Mouse (Mus musculus) ES-E14 (cell line): ENCODE measurements around the gene Stk40. TPM values are rescaled to one million over a fixed set of nuclear protein-coding genes. Genes with fewer than 3 reads are reported as not detected.

Experiments used
- DNase-seq: peaks from one replicate; pipeline ENCODE4 v3.0.0-alpha.2; 2013; ENCODE audit warnings: low read depth, low spot score
- H3K27ac ChIP-seq: 2 replicates; pipeline ENCODE4 v1.5.1; 2012; ENCODE audit warnings: low read depth, mild to moderate bottlenecking, low read length, moderate library complexity, mixed read lengths; ENCODE audit not compliant: poor library complexity, insufficient read depth, severe bottlenecking
- H3K36me3 ChIP-seq: 2 replicates; pipeline ENCODE4 v1.6.1; 2012; ENCODE audit warnings: mild to moderate bottlenecking, low read length, moderate library complexity, mixed read lengths; ENCODE audit not compliant: control insufficient read depth, poor library complexity, insufficient read depth, severe bottlenecking
- H3K4me1 ChIP-seq, 2 experiments: fragments of 150-350 bp in 1 of 2; sonication (generic) in 1 of 2; 2 replicates each; pipeline ENCODE4 v1.6.1; 2012; ENCODE audit warnings: low read length in 2 of 2, mild to moderate bottlenecking in 1 of 2, mixed read lengths in 1 of 2; ENCODE audit not compliant: control insufficient read depth in 2 of 2, insufficient read depth in 2 of 2, poor library complexity in 1 of 2
- H3K4me3 ChIP-seq, 2 experiments: fragments of 150-350 bp in 1 of 2; sonication (generic) in 1 of 2; 2 replicates each; pipeline ENCODE4 v1.5.1; 2012; ENCODE audit warnings: low read length in 2 of 2, low read depth in 1 of 2, mild to moderate bottlenecking in 1 of 2, mixed read lengths in 1 of 2; ENCODE audit not compliant: insufficient read depth in 1 of 2, poor library complexity in 1 of 2, severe bottlenecking in 1 of 2
- H3K9ac ChIP-seq: 2 replicates; pipeline ENCODE4 v1.6.1; 2012; ENCODE audit warnings: low read depth, mild to moderate bottlenecking, low read length, mixed read lengths; ENCODE audit not compliant: poor library complexity, insufficient read depth, severe bottlenecking
- H3K9me3 ChIP-seq: fragments of 150-350 bp; sonication (generic); 2 replicates; pipeline ENCODE4 v1.6.1; 2012; ENCODE audit warnings: low read depth, mild to moderate bottlenecking, low read length; ENCODE audit not compliant: control insufficient read depth, insufficient read depth
- CHD2 ChIP-seq: IDR thresholded peaks from 2 replicates; pipeline ENCODE4 v1.6.1; 2014; ENCODE audit warnings: mild to moderate bottlenecking, low read depth, low read length, inconsistent platforms
- HCFC1 ChIP-seq: IDR thresholded peaks from 2 replicates; pipeline ENCODE4 v1.6.1; 2012; ENCODE audit warnings: low read length, inconsistent platforms, borderline replicate concordance; ENCODE audit not compliant: insufficient read depth
- MAFK ChIP-seq: IDR thresholded peaks from 2 replicates; pipeline ENCODE4 v1.6.1; 2014; ENCODE audit warnings: mild to moderate bottlenecking, low read depth, low read length, inconsistent platforms; ENCODE audit not compliant: insufficient read depth
- ZC3H11A ChIP-seq: IDR thresholded peaks from 2 replicates; pipeline ENCODE4 v1.6.1; 2012; ENCODE audit warnings: low read depth, mild to moderate bottlenecking, inconsistent platforms, low read length, borderline replicate concordance
- ZNF384 ChIP-seq: IDR thresholded peaks from 2 replicates; pipeline ENCODE4 v1.6.1; 2012; ENCODE audit warnings: low read depth, low read length, inconsistent platforms
- in situ Hi-C, 2 experiments: fragments of 600-800 bp; cut with MboI; formaldehyde crosslinking; loops; one replicate each; pipeline ENCODE4 v1.15.1; 2025; ENCODE audit warnings: low sequenced_read_pairs in 2 of 2, inconsistent platforms in 1 of 2; ENCODE audit not compliant: unreplicated experiment in 2 of 2
- total RNA-seq: library from RNA; depleted of rRNA; stranded (reverse); fragments of 300-350 nt; gene quantifications from 2 replicates; pipeline ENCODE4 v1.2.3, GENCODE M21; 2012

Stk40 gene
- total RNA-seq, 1 experiment = 20.2 TPM

DNA sequence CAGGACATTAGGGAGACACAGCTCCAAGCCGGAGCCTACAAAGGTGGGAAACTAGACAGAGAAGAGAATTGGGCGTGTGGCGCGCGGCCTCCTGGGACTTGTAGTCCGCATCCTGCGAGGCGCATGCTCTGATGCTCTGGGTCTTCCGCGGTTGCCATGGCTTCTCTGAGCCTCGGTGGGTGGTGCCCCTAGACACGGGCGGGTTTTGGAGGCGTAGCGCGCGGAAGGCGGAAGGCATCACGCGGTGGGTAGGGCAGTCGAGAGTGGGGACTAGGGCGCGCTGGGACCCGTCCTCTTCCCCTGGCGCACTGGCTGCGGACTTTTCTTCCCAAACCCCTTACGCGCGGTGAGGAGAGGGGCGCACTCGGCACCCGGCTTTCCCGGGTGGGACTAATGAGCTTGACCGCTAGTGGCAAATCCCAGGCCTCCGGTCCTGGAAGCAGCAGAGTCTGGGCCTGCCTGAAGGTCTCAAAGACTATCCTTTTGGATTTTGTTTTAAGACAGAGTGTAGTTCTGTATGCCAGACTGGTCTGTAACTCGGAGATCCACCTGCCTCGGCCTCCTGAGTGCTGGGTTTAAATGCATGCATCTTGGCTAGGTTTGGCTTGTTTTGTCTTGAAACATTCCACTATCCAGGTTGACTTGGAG lies 7.2 kb upstream of the Stk40 start, which contains the start of gene Lsm10:
Gene Lsm10, plus strand, starts transcription at position 160 of the 648 bp plus-strand sequence.
- Histone ChIP-seq H3K9ac (peak within 1 kb of the TSS; percentile 91), H3K27ac (peak within 1 kb of the TSS; percentile 56; the same call in 1 of the 2 replicates), H3K4me3 (peak within 1 kb of the TSS; percentile 80), H3K36me3 (peaks cover 13% of the 10 kb centered on the region; the same call in 1 of the 2 replicates), H3K9me3 (no peaks in the 10 kb centered on the region), H3K4me1 (peaks cover 0 to 8% of the 10 kb centered on the region in 2 experiments; a peak in 1 of 4 replicates)
- peak; percentile 97 for DNase-seq
- in situ Hi-C loops = no loop called here
- TF ChIP-seq HCFC1 (peak; percentile 93), ZC3H11A (no peak)

DNA sequence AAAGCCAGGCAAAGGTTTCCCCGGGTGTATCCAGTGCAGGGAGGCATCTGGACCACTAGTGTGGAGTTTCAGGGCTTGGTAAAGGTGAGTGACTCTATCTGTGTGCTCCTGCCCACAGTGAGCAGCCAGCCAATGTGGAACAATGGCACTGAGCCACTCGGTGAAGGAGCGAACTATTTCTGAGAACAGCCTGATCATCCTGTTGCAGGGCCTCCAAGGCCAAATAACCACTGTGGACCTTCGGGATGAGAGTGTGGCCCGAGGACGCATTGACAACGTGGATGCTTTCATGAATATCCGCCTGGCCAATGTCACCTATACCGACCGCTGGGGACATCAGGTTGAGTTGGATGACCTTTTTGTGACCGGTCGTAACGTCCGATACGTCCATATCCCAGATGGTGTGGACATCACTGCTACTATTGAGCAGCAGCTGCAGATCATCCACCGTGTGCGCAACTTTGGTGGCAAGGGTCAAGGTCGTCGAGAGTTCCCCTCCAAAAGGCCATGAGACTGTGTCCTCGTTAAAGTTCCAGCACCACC lies 6.0 kb upstream of the Stk40 start:
- H3K4me3 ChIP-seq = no peak overlapping the region
- in situ Hi-C loops = no loop called here
- no peaks in the 10 kb centered on the region for H3K9me3 ChIP-seq
- H3K36me3 ChIP-seq = peaks cover 13% of the 10 kb centered on the region; the same call in 1 of the 2 replicates
- peaks cover 8 to 13% of the 10 kb centered on the region in 2 experiments; a peak in 3 of 4 replicates for H3K4me1 ChIP-seq
- DNase-seq = no peak
- H3K27ac ChIP-seq = no peak overlapping the region
- TF ChIP-seq CHD2 (no peak), MAFK (no peak), HCFC1 (no peak), ZC3H11A (no peak), ZNF384 (no peak)
- no peak overlapping the region for H3K9ac ChIP-seq

DNA sequence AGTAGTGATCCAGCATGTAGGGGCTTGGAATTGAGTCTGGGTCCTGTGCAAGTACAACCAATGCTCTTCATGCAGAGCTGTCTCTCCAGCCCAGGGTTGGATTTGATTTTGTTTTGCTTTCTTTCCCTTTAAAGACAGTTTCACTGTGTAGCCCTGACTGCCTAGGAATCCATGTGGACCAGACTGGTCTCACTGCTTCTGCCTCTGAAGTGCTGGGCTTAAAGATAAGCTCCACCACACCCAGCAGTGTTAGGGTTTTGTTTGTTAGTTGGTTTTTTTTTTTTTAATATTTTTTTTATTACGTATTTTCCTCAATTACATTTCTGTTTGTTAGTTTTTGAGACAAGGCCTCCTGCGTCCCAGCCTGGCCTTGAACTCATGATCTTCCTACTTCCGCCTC lies 4.4 kb upstream of the Stk40 start:
- in situ Hi-C loops = no loop called here

DNA sequence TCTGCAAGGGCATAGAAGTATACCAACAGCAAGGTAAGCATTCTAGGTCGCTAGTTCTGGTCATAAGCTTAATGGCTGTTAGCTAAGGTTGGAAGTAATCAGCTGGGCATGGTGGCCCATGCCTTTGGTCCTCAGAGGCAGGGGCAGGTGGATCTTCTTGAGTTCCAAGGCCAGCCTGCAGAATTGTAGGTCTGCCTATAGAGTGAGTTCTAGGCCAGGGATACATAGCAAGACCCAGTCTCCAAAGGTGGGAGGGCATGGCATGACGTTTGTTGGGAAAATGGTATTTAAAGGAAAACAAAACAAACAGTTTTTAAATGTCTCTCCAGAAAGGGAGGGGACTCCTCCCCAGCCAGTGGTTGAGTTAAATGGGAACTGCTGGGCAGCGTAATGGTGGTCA lies 3.0 kb upstream of the Stk40 start:
- DNase-seq = no peak
- H3K36me3 ChIP-seq = peaks cover 13% of the 10 kb centered on the region; the same call in 1 of the 2 replicates
- H3K9ac ChIP-seq = no peak overlapping the region
- no peak overlapping the region for H3K27ac ChIP-seq
- H3K4me1 ChIP-seq = peaks cover 11 to 19% of the 10 kb centered on the region in 2 experiments; a peak in 3 of 4 replicates
- no peak overlapping the region for H3K4me3 ChIP-seq
- TF ChIP-seq CHD2 (no peak), ZNF384 (no peak)
- in situ Hi-C loops = no loop called here
- no peaks in the 10 kb centered on the region for H3K9me3 ChIP-seq

More for the DNA sequence above, 4.4 kb upstream of the Stk40 start:
- no peak for DNase-seq
- H3K4me1 ChIP-seq = peaks cover 9 to 16% of the 10 kb centered on the region in 2 experiments; a peak in 3 of 4 replicates
- H3K4me3 ChIP-seq = no peak overlapping the region
- H3K27ac ChIP-seq = no peak overlapping the region
- H3K36me3 ChIP-seq = peaks cover 13% of the 10 kb centered on the region; the same call in 1 of the 2 replicates
- TF ChIP-seq ZC3H11A (no peak), ZNF384 (no peak), HCFC1 (no peak), MAFK (no peak), CHD2 (no peak)
- no peak overlapping the region for H3K9ac ChIP-seq
- H3K9me3 ChIP-seq = no peaks in the 10 kb centered on the region
